In the genomic region with DNA sequence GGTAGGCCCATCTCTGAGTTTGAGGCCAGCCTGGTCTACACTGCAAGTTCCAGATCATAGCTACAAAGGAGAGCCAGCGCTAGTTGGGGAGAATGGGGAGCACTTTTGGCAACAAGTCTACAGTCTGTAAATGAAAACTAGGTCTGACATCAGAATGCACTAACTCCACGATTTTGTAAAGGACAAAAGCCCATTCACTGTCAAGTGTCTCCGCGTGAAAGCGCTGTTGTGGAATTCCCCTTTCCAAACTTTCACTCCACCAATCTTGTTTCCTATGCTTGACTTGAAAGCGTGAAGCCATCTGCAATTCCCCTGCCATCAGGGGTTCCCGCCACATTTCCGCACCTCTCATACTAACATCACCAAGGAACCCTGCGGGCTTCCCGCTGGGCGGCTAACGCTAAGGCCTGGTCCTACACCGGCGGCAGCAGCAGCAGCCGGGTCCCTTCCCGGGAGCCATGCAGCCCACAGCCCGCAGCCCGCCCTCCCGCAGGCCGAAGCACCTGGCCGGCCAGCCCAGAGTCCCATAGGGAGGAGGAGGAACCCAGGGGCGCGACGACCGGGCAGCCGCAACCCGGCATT, we compare ENCODE assay signal across 8 mouse cellular contexts. TPM values are rescaled to one million over a fixed set of nuclear protein-coding genes. Genes with fewer than 3 reads are reported as not detected.
DNase-seq lines count a peak whose midpoint lies in the region; ATAC-seq and TF ChIP-seq lines count a peak whose summit lies in the region.

No protein-coding gene starts in this region.

- H3K27ac ChIP-seq in heart, embryonic 14.5 days (replicated peaks in 1 of 2; ENCODE audit: control insufficient read depth in 1 of 2, insufficient read depth in 1 of 2, low read depth in 2 of 2, low read length in 2 of 2), result peak overlapping the region; percentile 72 to 97
- H3K27ac ChIP-seq in forebrain, postnatal 0 days (ENCODE audit: low read depth, low read length), result peak overlapping the region; percentile 96
- H3K27ac ChIP-seq in liver, postnatal 0 days (ENCODE audit: low read depth), result peak overlapping the region; percentile 96

- no peak for ATAC-seq in heart, embryonic 14.5 days (ENCODE audit: insufficient number of reproducible peaks, insufficient read depth, low FRiP score, low read depth)
- peak; percentile 20 for ATAC-seq in forebrain, postnatal 0 days
- ATAC-seq in liver, postnatal 0 days, result peak; percentile 40

- H3K36me3 ChIP-seq in heart, embryonic 14.5 days (ENCODE audit: control insufficient read depth, insufficient read depth, low read length), result peaks cover 10% of the 10 kb centered on the region
- H3K36me3 ChIP-seq in forebrain, postnatal 0 days (ENCODE audit: insufficient read depth), result no peaks in the 10 kb centered on the region
- no peaks in the 10 kb centered on the region for H3K36me3 ChIP-seq in liver, postnatal 0 days (replicated peaks; ENCODE audit: insufficient read depth, low read length)

- no peak for DNase-seq in heart, postnatal 36 days
- peak; percentile 31 for DNase-seq in urinary bladder, postnatal 10 days (ENCODE audit: low spot score)
- no peak for DNase-seq in urinary bladder, postnatal 14 days (ENCODE audit: low spot score)
- DNase-seq in forebrain, postnatal 0 days, result peak; percentile 75
- DNase-seq in liver, postnatal 0 days, result no peak
- no peak for DNase-seq in urinary bladder, adult 18-20 months (ENCODE audit: low spot score in 2 of 2)
- DNase-seq in left cerebral cortex, adult 9 months (ENCODE audit: low spot score in 2 of 2), result no peak

- peak overlapping the region; percentile 99 for H3K9ac ChIP-seq in heart, embryonic 14.5 days (ENCODE audit: low read length)
- peak overlapping the region; percentile 86 for H3K9ac ChIP-seq in forebrain, postnatal 0 days
- H3K9ac ChIP-seq in liver, postnatal 0 days (replicated peaks), result peak overlapping the region; percentile 90

- H3K4me2 ChIP-seq in heart, embryonic 14.5 days (ENCODE audit: low read length), result peak overlapping the region; percentile 78
- peak overlapping the region; percentile 85 for H3K4me2 ChIP-seq in forebrain, postnatal 0 days (ENCODE audit: low read depth)
- H3K4me2 ChIP-seq in liver, postnatal 0 days (ENCODE audit: low read depth, low read length), result peak overlapping the region; percentile 88

- no peaks in the 10 kb centered on the region for H3K9me3 ChIP-seq in heart, embryonic 14.5 days (ENCODE audit: control insufficient read depth, low read length)
- H3K9me3 ChIP-seq in forebrain, postnatal 0 days (ENCODE audit: low read length), result no peaks in the 10 kb centered on the region
- no peaks in the 10 kb centered on the region for H3K9me3 ChIP-seq in liver, postnatal 0 days (ENCODE audit: low read length)

- H3K27me3 ChIP-seq in heart, embryonic 14.5 days (ENCODE audit: control insufficient read depth, insufficient read depth, low read length), result no peaks in the 10 kb centered on the region
- H3K27me3 ChIP-seq in forebrain, postnatal 0 days (ENCODE audit: insufficient read depth, low read length), result no peaks in the 10 kb centered on the region
- H3K27me3 ChIP-seq in liver, postnatal 0 days (ENCODE audit: insufficient read depth, low read length), result no peaks in the 10 kb centered on the region

- TF ChIP-seq CTCF in forebrain, postnatal 0 days (IDR thresholded peaks at IDR 0.05; ENCODE audit: low read depth), result peak; percentile 1; the same call in 1 of the 2 replicates
- no peak for TF ChIP-seq CTCF in liver, postnatal 0 days (IDR thresholded peaks at IDR 0.05; ENCODE audit: low read depth)

- TF ChIP-seq EP300 in liver, postnatal 0 days (IDR thresholded peaks at IDR 0.05; ENCODE audit: low read depth), result no peak

- peaks cover 3 to 12% of the 10 kb centered on the region in 2 experiments for H3K4me1 ChIP-seq in heart, embryonic 14.5 days (ENCODE audit: control insufficient read depth in 2 of 2, insufficient read depth in 2 of 2, low read length in 2 of 2)
- H3K4me1 ChIP-seq in forebrain, postnatal 0 days (ENCODE audit: insufficient read depth), result peaks cover 5% of the 10 kb centered on the region
- H3K4me1 ChIP-seq in liver, postnatal 0 days (ENCODE audit: insufficient read depth), result peaks cover 25% of the 10 kb centered on the region

- H3K4me3 ChIP-seq in heart, embryonic 14.5 days (ENCODE audit: control insufficient read depth in 1 of 2, insufficient read depth in 1 of 2, low read depth in 1 of 2, low read length in 2 of 2), result peak overlapping the region; percentile 71 to 91
- peak overlapping the region; percentile 81 for H3K4me3 ChIP-seq in forebrain, postnatal 0 days (ENCODE audit: low read depth, low read length)
- peak overlapping the region; percentile 81 for H3K4me3 ChIP-seq in liver, postnatal 0 days (ENCODE audit: low read depth, low read length)

- under 1% methylated on average over 27 of the region's 27 CpGs for WGBS in heart, embryonic 14.5 days
- WGBS in forebrain, postnatal 0 days, result under 1% methylated on average over 27 of the region's 27 CpGs
- 1% methylated on average over 27 of the region's 27 CpGs for WGBS in liver, postnatal 0 days (ENCODE audit: insufficient replicate concordance)

- intact Hi-C loops in heart, postnatal 36 days (cut with DNase I), result loop anchor here (10.0 kb wide), 1 partner anchor 679 kb away; a partner anchor contains a TSS

RNA-seq across cellular contexts. Expression of a gene that starts 0.6 kb away (rescaled TPM):
- 294 and 328 TPM in 2 replicates for polyA plus RNA-seq in heart, embryonic 14.5 days (2014; fragmentation: Nextera tagmentation; extraction: Ambion mirVana)
- 100 to 1,000 TPM; 341 to 347 TPM for total RNA-seq in heart, postnatal 36 days (2021)
- total RNA-seq in forebrain, postnatal 0 days (2014; rRNA removed), result 22.5 and 26.8 TPM in 2 replicates
- 124 and 139 TPM in 2 replicates for polyA plus RNA-seq in forebrain, postnatal 0 days (2015; fragmentation: Nextera tagmentation; extraction: Ambion mirVana)
- 123 and 126 TPM in 2 replicates for polyA plus RNA-seq in liver, postnatal 0 days (2015; fragmentation: Nextera tagmentation; extraction: Ambion mirVana)

RNA-seq across cellular contexts. Expression of a gene that starts 0.8 kb away (rescaled TPM):
- polyA plus RNA-seq in heart, embryonic 14.5 days (2014; fragmentation: Nextera tagmentation; extraction: Ambion mirVana), result 42.9 and 43.1 TPM in 2 replicates
- 10 to 100 TPM; 53.0 to 53.1 TPM for total RNA-seq in heart, postnatal 36 days (2021)
- 17.5 and 19.5 TPM in 2 replicates for total RNA-seq in forebrain, postnatal 0 days (2014; rRNA removed)
- 35.9 and 39.3 TPM in 2 replicates for polyA plus RNA-seq in forebrain, postnatal 0 days (2015; fragmentation: Nextera tagmentation; extraction: Ambion mirVana)
- polyA plus RNA-seq in liver, postnatal 0 days (2015; fragmentation: Nextera tagmentation; extraction: Ambion mirVana), result 15.5 and 16.6 TPM in 2 replicates

Comparison
In these comparisons a context has a peak if more than half of its experiments do, and no peak if none do; other contexts are left out.
1. DNase-seq: peak in urinary bladder, postnatal 10 days (single experiment) and forebrain, postnatal 0 days (single experiment); none in heart, postnatal 36 days (0 of 2), urinary bladder, postnatal 14 days (single experiment), liver, postnatal 0 days (single experiment), urinary bladder, adult 18-20 months (0 of 2) and left cerebral cortex, adult 9 months (0 of 2).
2. Peak in every context shown above with its lines, with median percentiles within 50 percentile points of each other: H3K27ac ChIP-seq, H3K4me2 ChIP-seq, H3K4me3 ChIP-seq and H3K9ac ChIP-seq.